Mouse (Mus musculus) adrenal gland, postnatal 4 days (tissue): Measurements from ENCODE around the gene Rasl12. TPM values are rescaled to one million over a fixed set of nuclear protein-coding genes. Genes with fewer than 3 reads are reported as not detected.
A peak's percentile ranks its signal among the peaks of the same experiment; 100 is the strongest.

Experiments
- DNase-seq, 2 experiments: peaks; one replicate each; pipeline ENCODE4 v3.0.0; 2021 to 2022; ENCODE audit warnings: low spot score in 2 of 2, mixed read lengths in 2 of 2
- long read RNA-seq, 2 experiments: library from polyadenylated mRNA; stranded (forward); transcript quantifications; one replicate each; pipeline ENCODE4 v2.0.0; 2021
- total RNA-seq, 2 experiments: library from RNA; stranded (reverse); gene quantifications; 2 replicates each; pipeline ENCODE4 v1.2.3; 2021

Rasl12 gene
- total RNA-seq, result 10 to 100 TPM; 12.3 to 13.7 TPM
- long read RNA-seq, experiment 1, transcript Rasl12-201 (5 exons, 2,390 nt), result major isoform, 12 of 16 reads
- long read RNA-seq, experiment 1, partial matches to known transcripts, result 3 of 16 reads
- long read RNA-seq, experiment 1, other reads (novel, unspliced or antisense), result 0 of 16 reads
- long read RNA-seq, experiment 2, transcript Rasl12-201 (5 exons, 2,390 nt), result major isoform, 10 of 20 reads
- long read RNA-seq, experiment 2, partial matches to known transcripts, result 5 of 20 reads
- long read RNA-seq, experiment 2, other reads (novel, unspliced or antisense), result 2 of 20 reads

- DNase-seq, result peak; percentile 26 to 46
These were observed at the start of gene Rasl12 for GRCm38 (mm10) chr9:65398279-65398678. Rasl12 (plus strand) TSS chr9:65398506.

DNA sequence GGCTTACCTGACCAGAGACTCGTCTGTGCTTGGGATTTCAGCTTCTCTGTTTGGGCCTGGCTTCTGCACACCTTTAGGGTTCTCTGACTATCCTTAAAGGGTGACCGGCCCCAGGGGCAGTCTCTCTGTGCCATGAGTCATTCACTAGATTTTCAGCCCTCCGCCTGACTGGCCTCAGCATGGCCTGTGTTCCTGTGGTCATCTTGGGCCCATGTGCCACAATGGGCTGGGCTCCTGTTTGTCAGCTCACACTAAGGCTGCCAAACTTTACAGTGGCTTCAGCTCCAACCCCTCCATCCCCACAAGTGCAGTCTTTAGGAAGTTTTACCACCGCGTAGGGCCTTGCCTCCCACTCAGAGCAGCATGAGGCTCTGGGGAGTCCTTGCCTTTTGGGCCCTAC lies 45.1 kb upstream of the Rasl12 start:
- DNase-seq, result no peak

DNA sequence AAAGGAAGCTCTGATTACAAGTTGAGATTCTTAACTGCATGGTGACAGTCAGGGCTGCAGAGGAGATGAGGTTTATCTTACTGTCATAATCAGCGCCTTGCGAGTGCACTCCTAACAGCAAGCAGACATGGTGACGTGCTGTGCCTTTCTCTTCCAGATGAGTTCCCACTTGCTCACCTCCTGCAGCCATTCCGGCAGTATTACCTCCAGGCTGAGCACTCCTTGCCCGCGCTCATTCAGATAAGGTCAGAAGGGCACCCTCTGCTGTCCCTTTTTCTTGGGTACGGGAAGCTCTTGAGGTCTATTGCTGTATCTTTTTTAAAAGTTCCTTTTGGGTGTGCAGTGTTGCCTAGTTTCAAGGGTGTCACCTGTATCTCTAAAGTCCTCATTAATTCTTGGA lies 41.7 kb upstream of the Rasl12 start:
- DNase-seq, result no peak

GRCm38 (mm10) chr9:65356971-65357370 lies 41.3 kb upstream of the Rasl12 start:
- DNase-seq, result no peak

DNA sequence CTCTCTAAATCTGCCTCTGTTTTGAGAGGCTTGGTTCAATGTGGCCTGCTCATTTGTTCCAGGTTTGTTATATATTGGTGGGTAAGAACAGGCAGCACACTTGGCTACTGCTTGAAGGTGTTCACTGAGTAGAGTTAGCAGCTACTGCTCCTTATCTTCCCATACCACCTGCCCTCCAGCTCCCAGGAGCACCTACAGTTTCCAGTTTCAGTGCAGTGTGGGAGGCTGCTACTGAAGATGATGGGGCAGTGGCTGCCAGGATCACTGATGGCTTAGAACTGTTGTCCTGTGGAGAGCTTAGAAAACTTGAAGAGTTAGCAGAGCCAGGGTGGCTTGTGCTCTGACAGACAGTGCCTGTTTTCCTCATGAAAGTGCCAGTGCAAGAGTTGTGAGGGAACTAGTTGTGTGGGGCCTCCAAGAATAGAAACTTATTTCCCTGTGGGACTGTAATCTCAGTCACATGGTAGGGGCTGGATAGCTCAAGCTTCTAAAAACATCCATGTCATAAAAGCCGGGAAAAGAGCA lies 39.3 kb upstream of the Rasl12 start:
- no peak for DNase-seq

- no peak for DNase-seq
These were observed 37.5 kb upstream of the Rasl12 start, which contains the start of gene Ubap1l for GRCm38 (mm10) chr9:65360641-65361448. Ubap1l (plus strand) TSS chr9:65361041.

DNA sequence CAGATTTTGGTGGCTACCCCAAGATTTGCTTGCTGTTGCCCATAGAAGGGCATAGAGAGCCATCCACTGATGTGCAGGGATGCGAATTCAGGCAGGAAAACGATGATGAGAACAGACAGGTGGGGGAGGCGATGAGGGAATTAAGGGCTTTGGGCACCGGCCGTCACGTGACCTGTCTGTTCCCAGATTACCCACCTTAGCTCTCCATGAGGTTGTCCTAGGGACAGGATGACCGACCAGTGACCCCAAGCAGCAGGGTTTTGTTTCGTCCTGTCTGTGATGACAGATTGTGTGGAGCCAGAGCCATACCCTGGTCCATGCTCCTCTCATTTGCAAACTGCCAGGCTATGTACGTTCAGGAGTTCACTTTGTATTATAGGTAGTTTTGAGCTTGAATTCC lies 34.6 kb upstream of the Rasl12 start:
- no peak for DNase-seq

DNA sequence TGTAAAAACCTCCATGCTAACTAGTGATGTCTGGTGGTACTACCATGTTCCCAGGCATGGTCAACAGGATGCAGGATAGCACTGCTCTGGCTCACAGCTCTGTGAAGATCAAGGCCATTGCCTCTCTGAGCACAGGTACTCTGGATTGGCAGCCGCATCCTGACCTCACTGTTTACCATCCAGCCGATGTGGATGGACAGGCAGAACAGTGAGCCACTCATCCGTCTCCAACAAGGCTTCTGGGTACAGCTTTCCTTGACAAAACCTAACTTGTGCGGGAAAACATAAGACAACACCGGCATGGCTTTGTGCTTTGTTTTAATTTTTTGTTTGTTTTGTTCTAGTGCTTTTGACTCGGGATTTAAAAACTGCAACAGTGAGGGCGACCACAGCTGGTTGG lies 32.6 kb upstream of the Rasl12 start:
- no peak for DNase-seq

- DNase-seq, result no peak
These were observed 26.6 kb upstream of the Rasl12 start for GRCm38 (mm10) chr9:65371756-65372155.

GRCm38 (mm10) chr9:65372449-65372848 lies 25.9 kb upstream of the Rasl12 start:
- no peak for DNase-seq

- DNase-seq, result no peak
These were observed 23.7 kb upstream of the Rasl12 start for GRCm38 (mm10) chr9:65374468-65375162.

- no peak for DNase-seq
These were observed 23.0 kb upstream of the Rasl12 start for GRCm38 (mm10) chr9:65375163-65375934.

- no peak for DNase-seq
These were observed 17.2 kb upstream of the Rasl12 start for GRCm38 (mm10) chr9:65381017-65381590.

DNA sequence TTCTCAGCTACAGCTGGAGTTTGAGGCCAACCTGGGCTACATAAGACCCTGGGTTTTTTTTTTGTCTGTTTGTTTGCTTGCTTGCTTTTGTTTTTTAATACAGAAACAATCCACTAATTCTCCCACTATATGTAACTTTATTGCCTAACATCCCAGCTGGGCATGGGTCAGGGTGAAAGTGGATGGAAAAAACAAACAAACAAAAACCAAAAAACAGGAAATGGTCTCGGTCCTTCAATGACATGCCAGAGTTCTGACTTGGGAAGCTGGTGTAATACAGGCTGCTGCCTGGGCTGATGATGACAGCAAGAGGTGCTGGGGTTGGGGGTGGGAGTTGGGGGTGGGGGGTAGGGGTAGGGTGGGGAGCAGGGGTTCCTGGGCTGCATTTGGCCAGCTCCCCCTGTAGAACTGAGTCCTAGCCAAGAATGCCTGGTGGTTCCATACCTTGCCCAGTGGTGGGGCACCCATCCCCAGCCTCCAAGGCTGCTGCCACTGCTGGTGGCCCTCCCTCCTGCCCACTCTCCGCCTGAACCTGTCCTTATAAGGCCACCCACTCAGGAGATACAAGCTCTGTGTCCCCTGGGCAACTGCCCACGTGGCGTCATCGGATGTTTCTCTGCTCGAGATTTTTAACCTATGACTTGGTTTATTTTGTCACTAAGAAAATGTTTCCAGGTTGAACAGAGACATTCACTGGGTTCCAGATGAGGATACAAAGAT lies 16.1 kb upstream of the Rasl12 start:
- no peak for DNase-seq

DNA sequence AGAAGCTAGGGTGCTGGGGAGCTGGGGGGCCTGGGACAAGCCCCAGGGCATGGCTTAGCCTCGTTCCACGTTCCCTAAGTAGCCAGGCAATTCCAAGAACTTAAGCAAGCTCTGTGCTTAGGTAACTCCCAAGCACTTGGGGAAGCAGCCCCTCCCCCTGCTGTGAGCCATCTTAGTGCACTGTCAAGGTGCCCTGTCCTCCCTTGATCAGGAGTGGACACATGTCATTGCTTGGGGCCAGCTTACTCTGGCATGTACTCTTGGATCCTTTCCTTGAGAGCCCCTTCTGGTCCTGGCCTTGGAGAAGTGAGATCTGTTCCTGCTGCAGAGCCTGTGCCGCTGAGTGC lies 15.6 kb upstream of the Rasl12 start:
- no peak for DNase-seq

DNA sequence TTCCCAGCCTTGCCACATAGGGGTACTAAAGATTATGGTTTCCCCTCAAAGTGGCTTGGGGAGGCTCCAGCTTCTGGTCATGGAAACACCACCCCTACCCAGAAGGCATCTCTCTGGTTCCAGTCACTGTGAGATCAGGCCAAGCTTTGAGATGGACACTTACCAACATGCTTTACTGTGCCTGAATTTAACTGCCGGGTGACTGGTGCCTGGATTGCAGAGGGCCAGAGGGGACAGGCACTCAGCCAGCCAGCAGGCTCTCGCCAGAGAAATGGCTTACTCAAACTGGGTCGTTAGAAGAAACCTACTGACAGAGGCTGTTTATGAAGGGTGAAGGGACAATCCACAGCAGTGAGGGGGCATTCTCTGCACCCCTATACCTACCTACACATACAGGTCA lies 14.0 kb upstream of the Rasl12 start:
- no peak for DNase-seq

DNA sequence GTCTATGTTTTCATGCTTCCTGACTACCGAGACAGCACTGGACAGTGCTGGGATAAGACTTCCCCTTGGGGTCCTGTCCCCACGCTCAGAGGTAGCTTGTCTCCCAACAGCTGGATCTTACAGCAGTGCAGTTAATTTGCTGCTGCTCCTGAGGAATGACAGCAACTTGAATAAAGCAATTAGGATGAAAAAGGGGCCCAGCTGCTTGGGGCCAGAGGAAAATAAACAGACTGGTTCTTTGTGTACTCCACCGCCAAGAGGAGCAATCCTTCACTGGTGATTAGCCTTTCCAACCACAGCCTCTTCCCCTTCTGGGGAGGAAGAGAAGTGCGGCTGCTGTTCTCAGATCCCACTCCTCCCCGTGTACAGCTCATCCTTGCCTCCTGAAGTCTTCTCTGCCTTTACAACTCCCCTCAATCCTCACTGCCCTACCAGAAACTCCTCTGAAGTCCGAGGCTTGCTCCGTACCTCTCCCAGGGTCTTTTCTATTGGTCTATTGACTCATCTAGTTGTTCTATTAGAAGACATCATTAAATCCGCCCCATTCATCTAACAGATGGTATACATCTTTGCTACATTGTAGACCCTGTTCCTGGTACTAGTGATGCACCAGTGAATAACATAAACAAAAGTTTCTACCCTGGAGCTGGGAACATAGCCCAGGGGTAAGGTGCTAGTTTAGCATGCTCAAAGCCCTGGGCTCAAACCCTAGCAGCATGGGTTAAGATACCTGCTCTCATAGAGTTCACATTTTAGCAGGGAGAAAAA lies 11.7 kb upstream of the Rasl12 start:
- no peak for DNase-seq

- no peak for DNase-seq
These were observed 7.3 kb upstream of the Rasl12 start for GRCm38 (mm10) chr9:65390752-65391612.
